Mouse (Mus musculus) left cerebral cortex, postnatal 36 days (tissue): ENCODE measurements at regions not wholly inside any gene's neighbourhood (a gene's known extent, or its start where the extent isn't known, plus 50 kb on each side); places are given as distances from the start of the nearest gene placed in this dataset.
"Not testable (repeated sequence)": the region's sequence is repeated elsewhere in the genome, so short reads cannot be mapped to it uniquely, and the experiment has no call there.

Source experiments
- DNase-seq, 2 experiments: peaks; one replicate each; pipeline ENCODE4 v3.0.0; 2021 to 2022; ENCODE audit warnings: low spot score in 2 of 2, mixed read lengths in 1 of 2
- intact Hi-C: fragments of 180-260 bp; cut with DNase I; formaldehyde crosslinking; loops from one replicate; pipeline ENCODE4 v1.15.1; 2025

- intact Hi-C loops, result not testable (repeated sequence)
- DNase-seq, result peak; percentile 9 to 17
Observed at GRCm38 (mm10) chrX:135112109-135112508, 65.3 kb downstream of the Gm15023 start.

GRCm38 (mm10) chrX:135110866-135111265, 66.6 kb downstream of the Gm15023 start:
- intact Hi-C loops, result not testable (repeated sequence)
- peak; percentile 18 to 26 for DNase-seq

DNA sequence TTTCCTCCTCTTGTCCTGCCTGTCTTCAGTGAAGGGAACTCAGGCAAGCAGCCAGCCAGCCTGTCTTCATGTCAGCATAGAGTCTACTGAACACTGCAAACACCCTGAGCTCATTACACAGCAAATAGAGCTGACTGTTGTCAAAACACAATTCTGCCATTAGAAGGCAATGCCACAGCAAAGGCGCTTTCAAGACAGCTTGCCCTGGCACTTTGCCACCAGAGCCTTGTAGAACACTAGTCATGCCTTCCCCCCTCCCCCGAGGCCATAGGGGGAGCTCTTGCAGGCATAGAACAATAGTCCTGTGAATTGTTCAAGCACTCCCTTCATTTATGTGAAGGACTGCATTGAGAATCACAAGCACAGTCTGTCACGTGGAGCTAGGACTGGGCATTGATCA, 75.8 kb downstream of the Gm15023 start:
- DNase-seq, result no peak
- intact Hi-C loops, result no loop called here

- DNase-seq, result no peak
- intact Hi-C loops, result no loop called here
Observed at GRCm38 (mm10) chrX:135098101-135098500, 79.3 kb downstream of the Gm15023 start.

GRCm38 (mm10) chrX:135096206-135096605, 81.2 kb downstream of the Gm15023 start:
- intact Hi-C loops, result no loop called here
- DNase-seq, result no peak

GRCm38 (mm10) chrX:135091074-135091473, 82.1 kb upstream of the Zmat1 start:
- peak; percentile 26 to 37 for DNase-seq
- intact Hi-C loops, result not testable (repeated sequence)

DNA sequence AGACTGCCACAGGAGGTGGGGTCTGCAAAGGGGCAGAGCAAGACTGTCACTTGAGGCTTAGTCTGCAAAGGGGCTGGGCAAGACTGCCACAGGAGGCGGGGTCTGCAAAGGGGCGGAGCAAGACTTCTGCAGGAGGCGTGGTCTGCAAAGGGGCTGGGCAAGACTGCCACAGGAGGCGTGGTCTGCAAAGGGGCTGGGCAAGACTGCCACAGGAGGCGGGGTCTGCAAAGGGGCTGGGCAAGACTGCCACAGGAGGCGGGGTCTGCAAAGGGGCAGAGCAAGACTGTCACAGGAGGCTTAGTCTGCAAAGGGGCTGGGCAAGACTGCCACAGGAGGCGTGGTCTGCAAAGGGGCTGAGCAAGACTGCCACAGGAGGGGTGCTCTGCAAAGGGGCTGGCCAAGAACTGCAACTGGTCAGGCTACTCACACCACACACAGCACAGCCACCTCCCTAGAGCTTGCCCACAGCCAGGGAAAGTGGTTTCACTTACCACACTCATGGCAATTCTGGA, 78.1 kb upstream of the Zmat1 start:
- DNase-seq, intact Hi-C loops: not testable (repeated sequence)

GRCm38 (mm10) chrX:135086564-135086963, 77.6 kb upstream of the Zmat1 start:
- intact Hi-C loops, result not testable (repeated sequence)

GRCm38 (mm10) chrX:135085770-135086553, 77.0 kb upstream of the Zmat1 start:
- DNase-seq, intact Hi-C loops: not testable (repeated sequence)

More at GRCm38 (mm10) chrX:135086564-135086963, 77.6 kb upstream of the Zmat1 start:
- DNase-seq, result not testable (repeated sequence)

GRCm38 (mm10) chrX:135080380-135081158, 71.6 kb upstream of the Zmat1 start:
- DNase-seq, result no peak
- intact Hi-C loops, result no loop called here

GRCm38 (mm10) chrX:135079388-135079787, 70.4 kb upstream of the Zmat1 start:
- no peak for DNase-seq
- intact Hi-C loops, result no loop called here

- intact Hi-C loops, result no loop called here
- no peak for DNase-seq
Observed at GRCm38 (mm10) chrX:135075903-135076302, 66.9 kb upstream of the Zmat1 start.

DNA sequence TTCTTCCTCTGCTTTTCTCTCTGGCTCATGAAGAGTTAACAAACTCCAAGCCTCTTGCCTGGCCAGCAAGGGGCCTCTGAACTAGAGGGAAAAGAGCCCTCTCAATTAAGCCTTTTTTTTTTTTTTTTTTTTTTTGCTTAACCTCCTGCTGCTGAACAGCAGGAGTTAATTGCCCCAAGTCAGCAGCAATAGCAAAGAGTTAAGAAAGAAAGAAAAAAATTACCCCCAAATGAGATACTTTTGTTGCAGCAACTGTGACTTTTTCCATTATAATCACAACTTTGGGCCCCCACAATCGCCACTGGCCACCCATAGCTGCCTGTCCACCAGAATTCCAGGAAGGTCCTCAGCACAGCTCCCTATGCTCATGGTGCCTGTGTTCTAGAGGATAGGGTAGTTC, 60.4 kb upstream of the Zmat1 start:
- intact Hi-C loops, result no loop called here

GRCm38 (mm10) chrX:135060184-135060583, 51.2 kb upstream of the Zmat1 start:
- intact Hi-C loops, result no loop called here

More for the DNA sequence above, 60.4 kb upstream of the Zmat1 start:
- no peak for DNase-seq

GRCm38 (mm10) chrX:135058949-135059348, 49.9 kb upstream of the Zmat1 start:
- intact Hi-C loops, result no loop called here
- DNase-seq, result no peak

More at GRCm38 (mm10) chrX:135060184-135060583, 51.2 kb upstream of the Zmat1 start:
- DNase-seq, result no peak
